In the genomic region with DNA sequence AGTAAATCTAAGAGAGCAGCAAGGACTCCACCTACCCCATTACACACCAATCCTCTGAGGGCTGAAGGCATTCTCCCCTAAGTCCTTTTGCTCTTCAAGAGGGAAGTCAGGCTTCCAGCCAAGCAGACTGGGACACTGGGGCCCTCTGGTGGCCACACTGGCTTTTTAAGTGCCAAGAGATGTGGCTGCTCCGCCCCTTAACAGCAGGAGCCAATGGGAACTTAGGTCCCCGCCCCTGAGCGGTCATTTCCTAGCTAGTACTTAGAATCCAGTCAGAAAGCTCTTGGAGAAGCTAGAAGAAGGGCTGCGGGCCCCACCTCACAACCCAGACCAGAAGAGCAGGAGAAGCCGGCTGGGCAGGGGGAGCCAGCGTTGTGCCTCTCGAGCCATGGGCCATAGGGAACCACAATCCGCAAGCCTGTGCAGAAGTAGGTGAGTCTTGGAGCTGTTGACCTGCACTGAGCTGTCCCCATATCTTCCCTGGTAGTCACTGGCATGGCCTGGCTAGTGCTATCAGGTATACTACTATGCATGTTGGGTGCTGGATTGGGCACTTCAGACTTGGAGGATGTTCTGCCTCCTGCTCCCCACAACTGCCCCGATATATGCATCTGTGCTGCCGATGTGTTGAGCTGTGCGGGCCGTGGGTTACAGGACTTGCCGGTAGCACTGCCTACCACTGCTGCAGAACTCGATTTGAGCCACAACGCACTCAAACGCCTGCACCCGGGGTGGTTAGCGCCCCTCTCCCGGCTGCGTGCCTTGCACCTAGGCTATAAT, we compare ENCODE assay signal across 8 mouse cellular contexts. TPM values are rescaled to one million over a fixed set of nuclear protein-coding genes. Genes with fewer than 3 reads are reported as not detected.
DNase-seq lines count a peak whose midpoint lies in the region; ATAC-seq lines count a peak whose summit lies in the region.

TSS of gene Amigo3 (plus strand) at position 275 of the 780 bp plus-strand sequence.

- peaks cover 16% of the 10 kb centered on the region; the same call in 1 of the 2 replicates for H3K4me1 ChIP-seq in intestine, embryonic 14.5 days (replicated peaks; ENCODE audit: control insufficient read depth, insufficient read depth, low read length)

- peak; percentile 38 for ATAC-seq in intestine, embryonic 14.5 days (replicated peaks; ENCODE audit: low FRiP score, low TSS enrichment, low read depth)

- peaks cover 48% of the 10 kb centered on the region for H3K36me3 ChIP-seq in intestine, embryonic 14.5 days (ENCODE audit: control insufficient read depth, insufficient read depth, low read length)

- no peaks in the 10 kb centered on the region for H3K9me3 ChIP-seq in intestine, embryonic 14.5 days (ENCODE audit: control insufficient read depth, low read length)

- DNase-seq in adrenal gland, adult 18-20 months (ENCODE audit: low spot score in 2 of 2) = peak; percentile 92 to 96
- DNase-seq in embryo, embryonic 11 days = peak; percentile 97
- DNase-seq in gastrocnemius, postnatal 25 days = peak; percentile 93
- peak; percentile 98 for DNase-seq in intestine, embryonic 14.5 days (ENCODE audit: low spot score)
- peak; percentile 99 for DNase-seq in left cerebral cortex, postnatal 14 days (ENCODE audit: low spot score in 2 of 2)
- DNase-seq in mesoderm, embryonic 11.5 days (ENCODE audit: low read depth, low spot score) = peak; percentile 95
- DNase-seq in right cerebral cortex, postnatal 36 days (ENCODE audit: low spot score in 2 of 2) = peak; percentile 95 to 96
- DNase-seq in yolk sac, embryonic 10.5 days (ENCODE audit: low spot score) = peak; percentile 94

- peak within 1 kb of the TSS; percentile 12; the same call in 1 of the 2 replicates for H3K4me3 ChIP-seq in intestine, embryonic 14.5 days (ENCODE audit: low read depth, low read length)

- 51% methylated on average over 20 of the region's 20 CpGs for WGBS in intestine, embryonic 14.5 days

- intact Hi-C loops in left cerebral cortex, postnatal 14 days (cut with DNase I) = loop anchor here (5.0 kb wide), 1 partner anchor 151 kb away; no protein-coding TSS in a partner anchor

- H3K27ac ChIP-seq in intestine, embryonic 14.5 days (ENCODE audit: low read depth) = peak within 1 kb of the TSS; percentile 47; the same call in 1 of the 2 replicates

- no peaks in the 10 kb centered on the region for H3K27me3 ChIP-seq in intestine, embryonic 14.5 days (replicated peaks; ENCODE audit: control insufficient read depth, insufficient read depth, low read length)

- H3K9ac ChIP-seq in intestine, embryonic 14.5 days (ENCODE audit: low read length) = 0 out of 2 replicates have a peak within 1 kb of the TSS, but pooled peaks have one; percentile 20

- peak within 1 kb of the TSS; percentile 47 for H3K4me2 ChIP-seq in intestine, embryonic 14.5 days (ENCODE audit: low read length)

RNA-seq across cellular contexts. Expression of gene Amigo3, which starts in this region (rescaled TPM):
- total RNA-seq in adrenal gland, adult 18-20 months (2021) = 1 to 10 TPM; 2.0 to 3.5 TPM
- total RNA-seq in gastrocnemius, postnatal 25 days (2021) = 1 to 10 TPM; 1.9 to 2.4 TPM
- polyA plus RNA-seq in intestine, embryonic 14.5 days (2014; fragmentation: Nextera tagmentation; extraction: Ambion mirVana) = 2.5 and 2.7 TPM in 2 replicates
- total RNA-seq in left cerebral cortex, postnatal 14 days (2021) = 1 to 10 TPM; 1.5 to 2.0 TPM

Comparison
In these comparisons a context has a peak if more than half of its experiments do, and no peak if none do; other contexts are left out.
1. Peak in every context shown above with its lines: DNase-seq, ATAC-seq, H3K4me3 ChIP-seq and H3K27ac ChIP-seq.